Mouse (Mus musculus) CH12.LX (cell line): ENCODE measurements around the gene Adtrp. TPM values are rescaled to one million over a fixed set of nuclear protein-coding genes. Genes with fewer than 3 reads are reported as not detected.

ENCODE experiments used
- DNase-seq: peaks from one replicate; pipeline ENCODE4 v3.0.0-alpha.2; 2013; ENCODE audit errors: extremely low read depth
- H3K27ac ChIP-seq: 2 replicates; pipeline ENCODE4 v1.5.1; 2012; ENCODE audit warnings: low read depth, mild to moderate bottlenecking, control low read depth, moderate library complexity; ENCODE audit not compliant: insufficient read depth
- H3K27me3 ChIP-seq: replicated peaks from 2 replicates; pipeline ENCODE3; 2012; ENCODE audit warnings: inconsistent platforms
- H3K36me3 ChIP-seq, 2 experiments: replicated peaks in 1 of 2; 2 replicates each; pipeline versions ENCODE3 to v1.6.1; 2012; ENCODE audit warnings: inconsistent platforms in 1 of 2, low read length in 1 of 2, mild to moderate bottlenecking in 1 of 2, mixed read lengths in 1 of 2, moderate library complexity in 1 of 2; ENCODE audit not compliant: control insufficient read depth in 1 of 2, insufficient read depth in 1 of 2
- H3K4me1 ChIP-seq, 2 experiments: 2 replicates each; pipeline ENCODE4 v1.6.1; 2012; ENCODE audit warnings: inconsistent platforms in 1 of 2, moderate library complexity in 1 of 2; ENCODE audit not compliant: insufficient read depth in 2 of 2, control insufficient read depth in 1 of 2
- H3K4me2 ChIP-seq: 2 replicates; pipeline ENCODE4 v1.6.1; 2012; ENCODE audit warnings: low read depth, mild to moderate bottlenecking, control low read depth; ENCODE audit not compliant: poor library complexity, insufficient read depth, severe bottlenecking
- H3K4me3 ChIP-seq, 3 experiments: fragments of 150-350 bp in 1 of 3; sonication (generic) in 1 of 3; replicated peaks in 1 of 3; 2 replicates each; pipeline versions ENCODE3 to v1.5.1; 2011 to 2012; ENCODE audit warnings: low read depth in 2 of 3, low read length in 2 of 3, mild to moderate bottlenecking in 2 of 3, moderate library complexity in 2 of 3, control low read depth in 1 of 3, improper control_type of control experiment in 1 of 3, inconsistent platforms in 1 of 3, mixed read lengths in 1 of 3; ENCODE audit not compliant: poor library complexity in 1 of 3
- H3K79me2 ChIP-seq: replicated peaks from 2 replicates; pipeline ENCODE4 v1.6.1; 2012; ENCODE audit warnings: mild to moderate bottlenecking, moderate library complexity; ENCODE audit not compliant: control insufficient read depth, poor library complexity, insufficient read depth, severe bottlenecking; ENCODE audit errors: extremely low read depth
- H3K9ac ChIP-seq: 2 replicates; pipeline ENCODE4 v1.6.1; 2012; ENCODE audit warnings: low read depth, mild to moderate bottlenecking, control low read depth, moderate library complexity; ENCODE audit not compliant: insufficient read depth
- H3K9me3 ChIP-seq: replicated peaks from 2 replicates; pipeline ENCODE3; 2012; ENCODE audit warnings: low read length, inconsistent platforms, mixed read lengths
- CHD1 ChIP-seq: IDR thresholded peaks from 2 replicates; pipeline ENCODE4 v1.6.1; 2012; ENCODE audit warnings: low read depth, low read length, improper control_type of control experiment, inconsistent platforms
- CTCF ChIP-seq, 2 experiments: IDR thresholded peaks in 1 of 2; conservative IDR thresholded peaks in 1 of 2; 2 replicates each; pipeline ENCODE4 v1.5.1; 2011 to 2012; ENCODE audit warnings: low read depth in 2 of 2, low read length in 2 of 2, improper control_type of control experiment in 1 of 2, inconsistent platforms in 1 of 2, mild to moderate bottlenecking in 1 of 2, moderate library complexity in 1 of 2
- E2F4 ChIP-seq: IDR thresholded peaks from 2 replicates; pipeline ENCODE4 v1.6.1; 2011; ENCODE audit warnings: low read depth, low read length, improper control_type of control experiment; ENCODE audit not compliant: insufficient replicate concordance
- EP300 ChIP-seq: IDR thresholded peaks from 2 replicates; pipeline ENCODE4 v1.6.1; 2011; ENCODE audit warnings: low read length, improper control_type of control experiment
- ETS1 ChIP-seq: conservative IDR thresholded peaks from 2 replicates; pipeline ENCODE4 v1.6.1; 2012; ENCODE audit warnings: low read depth, mild to moderate bottlenecking, inconsistent platforms, low read length, improper control_type of control experiment, moderate library complexity
- GABPA ChIP-seq: IDR thresholded peaks from 2 replicates; pipeline ENCODE4 v1.6.1; 2012; ENCODE audit warnings: low read depth, low read length, improper control_type of control experiment, inconsistent platforms; ENCODE audit not compliant: insufficient replicate concordance
- HCFC1 ChIP-seq: IDR thresholded peaks from 2 replicates; pipeline ENCODE4 v1.6.1; 2012; ENCODE audit warnings: low read depth, mild to moderate bottlenecking, inconsistent platforms, low read length, improper control_type of control experiment
- IRF4 ChIP-seq: IDR thresholded peaks from 2 replicates; pipeline ENCODE4 v1.6.1; 2014; ENCODE audit warnings: low read depth, mild to moderate bottlenecking, inconsistent platforms, low read length, improper control_type of control experiment
- JUN ChIP-seq: IDR thresholded peaks from 2 replicates; pipeline ENCODE4 v1.6.1; 2011; ENCODE audit warnings: low read depth, mild to moderate bottlenecking, low read length, improper control_type of control experiment, moderate library complexity; ENCODE audit not compliant: insufficient read depth
- JUND ChIP-seq: conservative IDR thresholded peaks from 2 replicates; pipeline ENCODE4 v1.6.1; 2011; ENCODE audit warnings: low read depth, low read length, improper control_type of control experiment
- KAT2A ChIP-seq: IDR thresholded peaks from 2 replicates; pipeline ENCODE4 v1.6.1; 2012; ENCODE audit warnings: low read length, improper control_type of control experiment, inconsistent platforms; ENCODE audit not compliant: insufficient replicate concordance
- MAZ ChIP-seq: IDR thresholded peaks from 2 replicates; pipeline ENCODE4 v1.6.1; 2012; ENCODE audit warnings: low read depth, mild to moderate bottlenecking, inconsistent platforms, low read length, improper control_type of control experiment, moderate library complexity
- POLR2A ChIP-seq: IDR thresholded peaks from 2 replicates; pipeline ENCODE4 v1.6.1; 2011; ENCODE audit warnings: low read depth, mild to moderate bottlenecking, improper control_type of control experiment, low read length
- POLR2AphosphoS2 ChIP-seq: IDR thresholded peaks from 2 replicates; pipeline ENCODE4 v1.6.1; 2011; ENCODE audit warnings: low read depth, low read length, improper control_type of control experiment
- RAD21 ChIP-seq: IDR thresholded peaks from 2 replicates; pipeline ENCODE4 v1.6.1; 2011; ENCODE audit warnings: low read depth, mild to moderate bottlenecking, low read length, improper control_type of control experiment, moderate library complexity
- RCOR1 ChIP-seq: conservative IDR thresholded peaks from 2 replicates; pipeline ENCODE4 v1.6.1; 2012; ENCODE audit warnings: low read depth, mild to moderate bottlenecking, inconsistent platforms, low read length, improper control_type of control experiment
- SIN3A ChIP-seq: IDR thresholded peaks from 2 replicates; pipeline ENCODE4 v1.6.1; 2012; ENCODE audit warnings: low read length, improper control_type of control experiment, inconsistent platforms
- SMC3 ChIP-seq: IDR thresholded peaks from 2 replicates; pipeline ENCODE4 v1.6.1; 2011; ENCODE audit warnings: low read depth, low read length, improper control_type of control experiment
- TBP ChIP-seq: conservative IDR thresholded peaks from 2 replicates; pipeline ENCODE4 v1.6.1; 2011; ENCODE audit warnings: low read depth, low read length, improper control_type of control experiment
- USF1 ChIP-seq: IDR thresholded peaks from 2 replicates; pipeline ENCODE4 v1.6.1; 2014; ENCODE audit warnings: low read depth, mild to moderate bottlenecking, inconsistent platforms, low read length, improper control_type of control experiment
- ZC3H11A ChIP-seq: IDR thresholded peaks from 2 replicates; pipeline ENCODE4 v1.6.1; 2012; ENCODE audit warnings: low read depth, mild to moderate bottlenecking, inconsistent platforms, low read length, improper control_type of control experiment
- ZNF384 ChIP-seq: IDR thresholded peaks from 2 replicates; pipeline ENCODE4 v1.6.1; 2012; ENCODE audit warnings: low read depth, low read length, improper control_type of control experiment, inconsistent platforms
- dilution Hi-C: fragments of 300-500 bp; cut with MboI; formaldehyde crosslinking; loops from 2 replicates; pipeline ENCODE4 v1.14.3; 2020; ENCODE audit warnings: low sequenced_read_pairs; ENCODE audit not compliant: extremely low pct_unique_long_range_greater_than_20kb, extremely low pct_ligation_motif_present
- in situ Hi-C: fragments of 300-500 bp; cut with MboI; formaldehyde crosslinking; loops from 3 replicates; pipeline ENCODE4 v1.14.3; 2019; ENCODE audit warnings: low sequenced_read_pairs, low pct_ligation_motif_present, low pct_unique_long_range_greater_than_20kb, mixed read lengths
- polyA plus RNA-seq: library from polyadenylated mRNA; unstranded; fragments of >175 nt; gene quantifications from 2 replicates; pipeline ENCODE4 v1.2.1, GENCODE M21; 2012; ENCODE audit warnings: low read depth; ENCODE audit not compliant: insufficient read length
- total RNA-seq, 2 experiments: library from RNA; depleted of rRNA; stranded (reverse); fragments of 300-350 nt in 1 of 2; fragments of >200 nt in 1 of 2; gene quantifications; 2 replicates each; pipeline ENCODE4 v1.2.3; 2012 to 2014

Gene Adtrp
- total and polyA plus RNA-seq, 3 experiments: 4.2 to 37.1 (median 7.2) TPM

GRCm38 (mm10) chr13:41746971-41747615 is 100.4 kb downstream of the Adtrp start:
- dilution Hi-C loops: no loop called here

DNA sequence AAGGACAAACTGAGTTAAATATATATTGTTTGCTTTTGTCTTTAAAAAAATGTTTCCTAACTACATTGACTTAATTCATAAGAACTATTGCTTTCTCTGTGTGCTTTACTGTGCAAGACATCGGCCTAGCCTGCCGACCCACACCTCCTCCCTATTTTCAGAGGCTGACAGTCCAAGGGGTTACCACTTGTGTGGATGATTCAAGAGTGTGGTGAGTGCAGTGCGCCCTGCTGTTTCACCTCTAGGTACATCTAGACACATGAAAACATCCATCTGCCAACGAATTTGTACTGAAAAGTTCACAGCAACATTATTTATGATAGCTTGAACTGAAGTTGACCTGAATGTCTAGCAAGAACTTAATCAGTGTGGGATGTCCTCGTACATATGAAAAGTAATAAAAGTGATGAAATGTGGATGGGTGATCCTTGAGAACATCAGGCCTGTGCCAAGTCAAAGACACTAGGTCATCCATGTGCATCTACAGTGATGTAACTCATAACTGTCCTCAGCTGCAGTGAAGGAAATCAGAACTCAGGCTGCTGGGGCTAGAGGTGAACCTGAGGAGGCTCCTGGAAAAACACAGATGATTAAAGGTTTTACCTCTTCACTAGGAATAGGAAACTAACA is 106.9 kb downstream of the Adtrp start:
- TF ChIP-seq GABPA: no peak
- no peak for TF ChIP-seq TBP
- TF ChIP-seq POLR2AphosphoS2: no peak
- TF ChIP-seq E2F4: no peak
- TF ChIP-seq SIN3A: no peak
- TF ChIP-seq ETS1: no peak
- TF ChIP-seq KAT2A: no peak
- no peak for TF ChIP-seq HCFC1
- no peak for TF ChIP-seq EP300
- no peak for TF ChIP-seq RCOR1
- no peak for TF ChIP-seq JUND
- TF ChIP-seq POLR2A: no peak
- TF ChIP-seq CHD1: no peak
- TF ChIP-seq USF1: no peak
- Histone ChIP-seq H3K36me3 (no peaks in the 10 kb centered on the region), H3K27ac (no peak overlapping the region), H3K27me3 (no peaks in the 10 kb centered on the region), H3K9ac (no peak overlapping the region), H3K4me3 (no peak overlapping the region), H3K9me3 (no peaks in the 10 kb centered on the region), H3K4me1 (peaks cover 0 to 8% of the 10 kb centered on the region in 2 experiments; a peak in 2 of 4 replicates), H3K79me2 (no peaks in the 10 kb centered on the region), H3K4me2 (no peak overlapping the region)
- in situ Hi-C loops: no loop called here
- no peak for DNase-seq
- dilution Hi-C loops: no loop called here

More at GRCm38 (mm10) chr13:41746971-41747615, 100.4 kb downstream of the Adtrp start:
- DNase-seq: peak; percentile 85
- Histone ChIP-seq H3K79me2 (no peaks in the 10 kb centered on the region), H3K27ac (peak overlapping the region; percentile 62), H3K4me3 (peak overlapping the region in 1 of 3 experiments; percentile 30), H3K9ac (peak overlapping the region; percentile 36; the same call in 1 of the 2 replicates), H3K36me3 (no peaks in the 10 kb centered on the region), H3K4me2 (peak overlapping the region; percentile 63), H3K9me3 (no peaks in the 10 kb centered on the region)
- 0 out of 2 replicates have a peak, but pooled peaks have one; percentile 15 for TF ChIP-seq ZNF384
- TF ChIP-seq SMC3: peak; percentile 89
- peak; percentile 17; the same call in 1 of the 2 replicates for TF ChIP-seq IRF4
- no peak for TF ChIP-seq MAZ
- no peak for TF ChIP-seq TBP
- no peak for TF ChIP-seq JUN
- peak; percentile 77 for TF ChIP-seq RAD21
- peak; percentile 43 to 74 for TF ChIP-seq CTCF (conservative IDR thresholded peaks at IDR 0.05 in 1 of 2, IDR thresholded peaks at IDR 0.05 in 1 of 2; ENCODE audit: low read depth in 2 of 2, low read length in 2 of 2)
- peak; percentile 53 for TF ChIP-seq ZC3H11A
- TF ChIP-seq, all 38 proteins: peak for 6
- peaks cover 16 to 46% of the 10 kb centered on the region in 2 experiments for H3K4me1 ChIP-seq
- no peaks in the 10 kb centered on the region for H3K27me3 ChIP-seq
- in situ Hi-C loops: no loop called here
